Mouse (Mus musculus) embryonic stem cell, embryonic (primary cell): Measurements from ENCODE around the gene Immp2l.

Source experiments
- CTCF ChIA-PET, 4 experiments: fragments of 300-600 bp in 2 of 4; fragments of 350-600 bp in 2 of 4; sonication (Branson Sonifier 250); formaldehyde crosslinking; loops; one replicate each; lab custom pipeline; 2022; ENCODE audit warnings: inconsistent platforms in 2 of 4; lab: Charles Lee
- POLR2A ChIA-PET, 4 experiments: fragments of 300-600 bp in 2 of 4; fragments of 350-600 bp in 2 of 4; sonication (Branson Sonifier 250); formaldehyde crosslinking; loops; one replicate each; lab custom pipeline; 2022; ENCODE audit warnings: antibody characterized with exemption in 4 of 4, inconsistent platforms in 1 of 4; lab: Charles Lee

Gene Immp2l

DNA sequence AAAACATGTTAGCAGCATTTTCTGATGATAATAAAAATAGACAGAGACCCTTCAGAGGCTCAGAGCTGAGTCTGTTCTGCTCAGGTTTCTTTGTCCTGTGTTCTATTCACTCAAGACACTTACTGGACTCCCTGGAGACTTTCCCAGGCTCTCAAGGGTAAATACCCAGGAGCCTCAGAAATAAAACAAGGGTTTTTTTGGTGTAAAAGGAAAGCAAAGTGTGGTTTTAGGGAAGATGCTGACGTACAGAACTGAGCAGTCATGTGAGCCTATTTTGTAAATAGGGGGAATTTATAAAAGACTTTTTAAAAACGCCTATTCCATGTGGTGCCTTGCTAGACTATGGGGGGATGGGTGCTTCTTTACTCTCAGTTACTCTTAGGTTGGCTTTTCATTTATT, 502.8 kb downstream of the Immp2l start:
- ChIA-PET POLR2A (interaction anchor here in 1 of 4 experiments (0.8 kb wide), 1 partner anchor 271 kb away, joined by 3 read pairs; no protein-coding TSS in a partner anchor), CTCF (no interaction called here)

DNA sequence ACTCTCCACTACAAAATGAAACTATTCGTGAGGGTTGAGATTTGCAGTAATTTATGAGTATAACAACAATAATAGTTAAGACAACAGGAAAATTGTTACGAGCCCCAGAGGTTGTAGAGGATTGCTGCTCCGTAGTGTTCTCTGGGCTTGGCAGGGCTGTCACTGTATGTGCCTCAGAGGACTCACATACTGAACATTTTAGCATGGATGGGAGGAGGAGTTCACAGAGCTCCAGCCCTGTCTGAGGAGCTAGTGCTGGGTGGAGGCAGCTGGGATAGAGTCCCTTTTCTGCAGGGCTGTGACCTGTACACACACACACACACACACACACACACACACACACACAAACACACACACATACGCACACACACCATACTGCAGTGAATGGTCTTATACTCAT, 504.5 kb downstream of the Immp2l start:
- ChIA-PET CTCF (no interaction called here), POLR2A (no interaction called here)

DNA sequence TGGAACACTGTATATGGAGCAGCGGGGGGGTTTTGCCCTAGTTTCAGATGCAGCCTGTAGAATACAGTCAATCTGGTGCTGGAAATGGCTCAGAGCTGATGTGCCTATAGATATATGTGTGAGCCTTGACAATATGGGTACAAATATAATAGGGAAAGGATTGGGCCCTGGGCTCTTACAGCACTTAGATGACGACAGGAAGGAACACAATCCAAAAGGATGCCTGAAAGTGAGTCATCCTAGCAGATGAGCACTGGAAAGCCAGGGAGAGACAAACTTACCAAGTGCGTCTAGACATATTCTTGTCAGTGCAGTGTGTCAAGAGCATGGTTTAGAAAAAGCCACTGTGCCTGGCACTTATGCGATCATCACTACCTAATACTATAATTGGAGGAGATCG, 516.1 kb downstream of the Immp2l start:
- POLR2A ChIA-PET: no interaction called here
- CTCF ChIA-PET: no interaction called here

DNA sequence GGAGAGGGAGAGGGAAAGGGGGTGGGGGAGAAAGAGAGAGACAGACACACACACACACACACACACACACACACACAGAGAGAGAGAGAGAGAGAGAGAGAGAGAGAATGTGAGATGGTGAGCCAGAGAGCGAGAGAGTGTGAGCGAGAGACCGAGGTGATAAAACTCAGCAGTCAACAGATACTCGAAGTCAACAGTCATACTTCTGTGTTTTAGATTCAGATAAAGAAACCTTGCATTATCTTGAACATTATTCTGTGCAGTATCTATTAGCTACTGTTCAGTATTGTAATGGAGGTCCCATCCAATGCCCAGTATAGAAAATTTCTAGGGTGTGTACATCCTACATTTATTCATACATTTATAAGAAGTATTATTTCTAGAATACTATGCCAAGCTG, 527.7 kb downstream of the Immp2l start:
- ChIA-PET CTCF (no interaction called here), POLR2A (no interaction called here)

DNA sequence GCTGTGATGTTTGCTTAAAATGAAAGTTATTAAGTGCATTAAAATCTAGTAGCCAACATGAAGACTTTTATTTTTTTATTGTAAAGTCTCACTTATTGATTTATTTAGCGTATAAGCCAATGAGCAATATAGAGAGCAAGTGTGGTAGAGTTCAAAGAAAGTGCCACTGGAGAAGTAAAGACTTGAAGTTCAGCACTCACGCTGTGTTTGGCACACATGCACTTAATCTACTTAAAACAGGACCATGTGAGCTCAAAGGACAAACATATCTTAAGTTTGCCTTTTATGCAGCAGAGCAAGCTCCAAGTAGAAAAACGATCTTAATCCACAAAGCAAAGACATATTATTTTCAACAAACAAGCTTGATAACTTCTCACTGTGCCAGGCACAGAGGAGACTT, 533.9 kb downstream of the Immp2l start:
- POLR2A ChIA-PET: interaction anchor here in 1 of 4 experiments (0.9 kb wide), 1 partner anchor 10 kb away, joined by 4 read pairs; no protein-coding TSS in a partner anchor
- CTCF ChIA-PET: no interaction called here

DNA sequence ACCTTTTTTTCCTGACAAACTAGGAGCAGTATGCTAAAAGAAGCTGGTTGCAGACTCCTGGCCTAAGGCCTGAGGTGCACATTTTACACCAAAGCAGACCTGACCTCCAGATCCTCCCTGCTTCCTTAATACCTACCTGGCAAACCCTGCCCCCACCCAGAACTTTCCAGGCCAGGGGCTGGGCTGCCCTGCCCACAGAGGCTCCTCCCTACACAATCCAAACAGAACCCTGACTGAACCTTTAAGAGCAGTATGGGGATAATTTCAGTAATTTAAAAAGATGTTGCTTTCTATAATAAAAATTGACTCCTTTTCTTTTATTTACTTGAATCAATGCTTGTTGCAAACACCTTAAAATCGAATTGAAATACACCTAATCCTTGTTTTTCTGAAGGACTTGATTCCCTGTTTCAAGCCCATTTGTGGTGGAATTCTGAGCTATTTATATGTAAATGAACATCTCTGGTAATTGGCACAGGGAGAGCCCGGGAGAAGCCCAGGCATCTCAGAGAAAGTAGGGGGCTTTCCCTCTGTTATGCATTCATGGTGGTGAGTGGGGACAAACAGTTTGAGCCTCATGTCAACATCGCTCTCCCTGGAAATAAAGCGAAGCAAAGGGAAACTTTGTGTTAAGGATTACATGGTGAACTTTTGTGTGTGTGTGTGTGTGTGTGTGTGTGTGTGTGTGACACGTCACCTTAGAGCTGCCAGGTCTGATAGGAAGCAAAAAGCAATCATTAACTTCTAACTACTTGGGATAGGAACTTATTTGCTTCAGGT, 535.3 kb downstream of the Immp2l start:
- POLR2A ChIA-PET: interaction anchor here in 1 of 4 experiments (0.6 to 1.0 kb wide), 2 partner anchors 52 to 55 kb away, joined by 3 read pairs; no protein-coding TSS in a partner anchor
- CTCF ChIA-PET: interaction anchor here in 1 of 4 experiments (0.6 kb wide), 1 partner anchor 1105 kb away, joined by 6 read pairs; no protein-coding TSS in a partner anchor

DNA sequence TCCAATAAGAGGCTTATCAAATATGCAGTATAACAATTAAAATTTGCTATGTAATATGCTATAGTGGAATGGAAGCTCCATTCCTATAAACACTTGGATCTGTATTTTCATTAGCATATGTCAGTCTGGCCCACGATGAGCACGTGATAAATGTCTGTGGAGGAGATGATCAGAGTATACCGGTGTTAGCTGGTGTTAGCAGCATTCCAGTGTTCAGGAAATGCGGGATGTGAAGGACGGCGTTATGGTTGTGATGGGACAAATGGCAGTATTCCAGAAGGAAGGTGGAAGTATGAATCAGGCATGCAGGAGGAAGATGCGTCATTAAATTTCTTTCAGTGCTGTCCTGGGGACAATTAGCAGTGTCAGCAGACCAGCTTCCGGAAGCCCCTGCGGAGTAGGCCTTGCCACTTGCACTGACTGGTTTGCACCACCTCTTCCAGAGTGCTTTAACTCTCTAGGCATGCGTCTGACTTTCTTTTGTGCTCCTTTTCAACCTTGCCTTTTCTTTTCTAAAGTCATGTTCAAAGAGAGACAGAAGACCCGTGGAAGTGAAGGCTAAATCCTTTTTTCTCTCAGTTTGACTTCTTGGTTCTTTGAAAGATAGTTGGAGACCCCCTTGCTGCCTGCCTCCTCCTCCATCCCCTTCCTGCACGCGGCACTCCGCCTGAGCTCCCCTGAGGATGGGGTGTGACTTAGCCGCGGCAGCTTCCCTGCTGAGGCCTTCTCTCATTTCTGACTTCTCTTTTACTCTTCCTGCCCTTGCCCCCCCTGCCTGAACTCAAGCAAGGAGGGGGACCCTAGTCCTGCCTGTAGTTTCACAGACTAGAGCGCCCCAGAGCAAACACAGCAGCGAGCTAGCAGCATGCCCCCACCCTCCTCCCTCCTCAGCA, 541.9 kb downstream of the Immp2l start:
- CTCF ChIA-PET: interaction anchor here in 1 of 4 experiments (0.7 kb wide), 1 partner anchor 592 kb away, joined by 3 read pairs; no protein-coding TSS in a partner anchor
- POLR2A ChIA-PET: interaction anchor here in 2 of 4 experiments (0.5 to 1.8 kb wide), 8 partner anchors 8 to 1360 kb away, joined by 3 to 8 read pairs (median 4); no protein-coding TSS in a partner anchor

DNA sequence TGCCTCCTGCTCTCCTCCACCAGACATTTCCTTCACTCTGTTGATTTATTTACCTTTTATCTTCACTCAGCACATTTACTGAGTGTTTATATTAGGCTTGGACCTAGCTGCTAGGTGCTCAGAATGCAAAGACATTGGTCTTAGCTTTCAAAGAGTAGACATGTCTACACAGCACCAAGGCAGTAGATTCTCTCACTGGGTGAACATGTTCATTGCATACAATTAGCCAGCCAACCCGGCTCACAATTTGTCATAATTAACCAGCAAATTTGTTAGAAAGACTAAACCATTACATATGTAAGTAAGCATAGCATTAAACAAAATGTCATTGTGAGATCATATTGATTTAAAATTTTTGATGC, 542.5 kb downstream of the Immp2l start:
- ChIA-PET POLR2A (interaction anchor here in 1 of 4 experiments (0.8 to 1.8 kb wide), 6 partner anchors 8 to 19 kb away, joined by 3 to 8 read pairs (median 4); no protein-coding TSS in a partner anchor), CTCF (no interaction called here)

DNA sequence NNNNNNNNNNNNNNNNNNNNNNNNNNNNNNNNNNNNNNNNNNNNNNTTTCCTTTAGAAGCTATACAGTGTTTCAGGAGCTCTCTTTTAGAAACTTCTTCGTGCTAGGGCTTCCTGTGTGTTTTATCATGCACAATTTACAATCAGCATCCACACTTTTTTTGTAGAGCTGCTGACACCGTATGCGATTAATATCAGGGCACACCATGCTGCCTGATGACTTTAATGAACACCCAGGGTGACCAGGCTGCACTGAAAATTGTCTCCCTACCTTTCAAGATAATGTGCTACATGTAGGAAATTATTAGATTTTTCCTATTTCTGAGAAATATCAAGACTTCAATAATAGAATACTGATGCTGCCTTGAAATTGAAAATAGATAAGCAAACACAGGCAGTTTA, 549.9 kb downstream of the Immp2l start:
- POLR2A ChIA-PET: interaction anchor here in 1 of 4 experiments (0.6 to 1.4 kb wide), 2 partner anchors 8 to 377 kb away, joined by 3 read pairs; no protein-coding TSS in a partner anchor
- CTCF ChIA-PET: no interaction called here

DNA sequence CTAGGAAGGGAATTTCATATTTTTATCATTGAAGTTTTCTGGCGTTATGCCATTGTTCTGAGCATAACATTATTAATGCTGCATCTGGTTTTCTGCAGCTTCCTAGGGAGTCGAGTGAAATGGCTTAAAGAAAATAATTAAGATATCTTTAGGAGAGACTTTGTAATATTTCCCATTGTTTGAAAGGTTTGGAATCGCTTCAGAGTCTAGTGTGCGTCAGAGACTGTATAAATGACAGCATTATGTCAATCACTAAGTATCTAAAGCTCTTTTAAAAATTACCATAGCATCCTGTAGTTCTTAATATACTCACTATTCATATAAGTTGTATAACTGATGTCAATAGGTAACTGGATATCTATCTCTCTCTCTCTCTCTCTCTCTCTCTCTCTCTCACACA, 551.3 kb downstream of the Immp2l start:
- CTCF ChIA-PET: no interaction called here
- POLR2A ChIA-PET: interaction anchor here in 1 of 4 experiments (0.6 kb wide), 1 partner anchor 905 kb away, joined by 6 read pairs; no protein-coding TSS in a partner anchor

DNA sequence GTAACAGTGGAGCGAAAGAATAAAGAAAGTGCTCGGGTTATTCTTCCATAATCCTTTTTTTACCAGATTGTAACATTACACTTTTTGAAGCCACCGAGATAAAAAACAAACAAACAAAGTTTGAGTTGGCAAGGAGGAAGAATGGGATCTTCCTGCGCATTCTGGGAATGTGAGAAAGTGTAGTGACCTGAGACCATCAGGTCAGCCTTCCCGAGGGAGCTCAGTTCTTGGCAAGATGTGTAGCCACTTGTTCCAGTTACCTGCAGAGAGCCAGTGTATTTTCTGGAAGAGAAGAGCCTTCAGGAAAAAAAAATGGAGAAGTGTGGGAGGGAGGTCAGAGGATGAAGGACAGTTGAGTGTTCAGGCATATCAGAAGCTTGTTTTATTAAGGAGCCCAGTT, 569.5 kb downstream of the Immp2l start:
- CTCF ChIA-PET: no interaction called here
- POLR2A ChIA-PET: interaction anchor here in 1 of 4 experiments (0.6 kb wide), 1 partner anchor 765 kb away, joined by 3 read pairs; no protein-coding TSS in a partner anchor

DNA sequence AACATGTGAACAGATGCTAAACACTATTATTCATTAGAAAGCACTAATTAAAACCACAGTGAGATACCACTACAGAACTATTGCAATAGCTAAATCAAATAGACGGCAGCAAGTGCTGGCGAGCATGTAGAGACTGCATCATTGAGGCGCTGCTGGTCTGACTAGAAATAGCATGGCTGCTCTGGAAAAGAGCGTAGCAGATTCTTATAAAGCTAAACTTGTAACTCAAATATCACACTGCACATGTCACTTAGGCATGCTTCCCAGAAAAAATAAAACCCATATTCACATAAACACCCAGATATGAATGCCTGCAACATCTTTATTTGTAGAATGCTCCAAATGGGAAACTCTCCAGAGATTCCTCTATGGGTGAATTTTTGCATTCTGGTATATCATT, 570.1 kb downstream of the Immp2l start:
- ChIA-PET POLR2A (interaction anchor here in 2 of 4 experiments (0.6 to 1.6 kb wide), 2 partner anchors 29 to 765 kb away, joined by 3 to 4 read pairs; no protein-coding TSS in a partner anchor), CTCF (no interaction called here)

DNA sequence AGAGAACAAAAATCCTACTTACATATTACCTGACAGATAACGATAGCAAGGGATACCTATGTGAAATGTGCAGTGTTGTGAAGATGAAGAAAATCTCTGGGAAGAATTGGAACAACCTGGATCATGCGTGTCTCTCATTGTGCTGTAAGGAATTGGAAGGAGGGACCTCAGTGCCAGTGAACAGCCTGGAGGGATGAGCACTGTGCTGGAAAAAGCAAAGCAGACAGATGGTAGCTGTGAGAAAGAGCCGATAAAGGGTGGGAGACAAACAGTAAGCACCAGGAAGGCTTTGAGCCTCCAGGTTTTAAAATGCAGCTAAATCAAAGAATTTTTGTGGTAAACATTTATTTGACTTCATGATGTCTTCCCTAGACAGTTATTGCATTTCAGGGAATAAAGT, 591.4 kb downstream of the Immp2l start:
- ChIA-PET POLR2A (no interaction called here), CTCF (no interaction called here)

DNA sequence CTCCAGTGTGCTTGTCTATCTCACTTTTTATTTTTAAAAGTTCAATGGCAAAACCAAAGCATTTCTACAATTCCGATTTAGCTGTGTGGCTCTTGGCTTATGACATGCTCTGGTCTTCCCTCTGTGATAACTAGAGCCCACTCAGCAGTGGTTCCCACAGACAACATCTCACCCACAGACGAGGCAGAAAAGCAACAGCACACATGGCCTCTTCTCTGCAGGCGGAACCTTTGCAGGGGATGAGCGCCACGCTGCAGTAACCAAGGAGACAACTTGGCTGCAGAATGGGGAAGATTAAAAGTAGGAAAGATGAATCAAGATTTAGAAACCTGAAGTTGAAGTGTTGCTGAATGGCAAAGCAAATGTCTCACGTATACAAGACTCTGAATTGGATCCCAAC, 597.5 kb downstream of the Immp2l start:
- POLR2A ChIA-PET: no interaction called here
- CTCF ChIA-PET: no interaction called here

DNA sequence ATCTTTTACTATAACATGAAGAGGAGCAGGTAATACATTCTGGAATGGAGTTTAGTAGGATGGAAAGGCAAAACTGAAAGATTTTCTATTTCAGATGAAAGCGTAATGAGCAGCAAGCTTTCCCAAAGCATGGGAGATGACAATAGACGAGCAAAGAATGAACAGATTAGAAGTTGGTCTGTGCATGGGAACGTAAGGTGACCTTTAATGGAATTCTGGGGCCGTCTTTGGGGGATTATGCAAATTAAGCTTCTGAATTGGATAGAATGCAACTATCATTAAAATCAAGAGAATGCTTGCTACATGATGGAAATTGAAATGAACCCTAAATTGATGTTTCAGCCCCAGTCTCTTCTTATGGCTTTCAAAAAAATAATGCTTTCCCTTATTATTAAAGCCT, 619.4 kb downstream of the Immp2l start:
- ChIA-PET CTCF (no interaction called here), POLR2A (no interaction called here)

DNA sequence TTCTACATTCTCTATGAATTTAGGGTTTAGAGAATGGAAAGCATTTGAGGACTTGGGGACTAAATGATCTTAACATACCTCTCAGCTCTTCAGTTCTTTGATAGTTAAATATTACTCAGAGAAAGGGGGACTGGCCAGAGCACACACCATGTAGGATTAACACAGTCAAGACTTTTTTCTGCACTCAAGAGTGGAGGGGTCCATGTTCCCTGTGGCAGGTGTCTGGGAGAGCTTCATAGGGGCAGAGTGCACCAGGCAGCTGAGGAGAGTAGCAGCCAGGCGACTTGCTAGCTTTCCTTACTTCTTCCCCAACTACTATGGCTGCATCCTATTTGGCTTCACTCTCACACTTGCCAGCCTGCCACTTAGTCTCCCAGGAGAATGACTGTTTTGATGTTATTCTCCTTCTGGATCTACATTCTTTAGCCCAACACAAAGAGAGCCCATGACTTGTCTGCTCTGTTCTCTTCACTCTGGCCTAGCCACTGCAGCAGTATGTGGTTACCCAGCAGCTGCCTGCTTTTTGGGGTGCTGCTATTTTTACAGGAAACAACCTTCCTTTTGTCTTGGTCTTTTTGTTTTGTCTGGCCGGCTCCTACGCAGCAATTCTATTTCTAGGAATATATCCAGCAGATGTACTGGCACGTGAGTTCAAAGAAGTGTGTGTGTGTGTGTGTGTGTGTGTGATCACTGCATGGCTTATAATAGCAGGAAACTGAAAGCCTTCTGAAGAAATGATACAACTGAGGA, 621.1 kb downstream of the Immp2l start:
- CTCF ChIA-PET: no interaction called here
- POLR2A ChIA-PET: no interaction called here

DNA sequence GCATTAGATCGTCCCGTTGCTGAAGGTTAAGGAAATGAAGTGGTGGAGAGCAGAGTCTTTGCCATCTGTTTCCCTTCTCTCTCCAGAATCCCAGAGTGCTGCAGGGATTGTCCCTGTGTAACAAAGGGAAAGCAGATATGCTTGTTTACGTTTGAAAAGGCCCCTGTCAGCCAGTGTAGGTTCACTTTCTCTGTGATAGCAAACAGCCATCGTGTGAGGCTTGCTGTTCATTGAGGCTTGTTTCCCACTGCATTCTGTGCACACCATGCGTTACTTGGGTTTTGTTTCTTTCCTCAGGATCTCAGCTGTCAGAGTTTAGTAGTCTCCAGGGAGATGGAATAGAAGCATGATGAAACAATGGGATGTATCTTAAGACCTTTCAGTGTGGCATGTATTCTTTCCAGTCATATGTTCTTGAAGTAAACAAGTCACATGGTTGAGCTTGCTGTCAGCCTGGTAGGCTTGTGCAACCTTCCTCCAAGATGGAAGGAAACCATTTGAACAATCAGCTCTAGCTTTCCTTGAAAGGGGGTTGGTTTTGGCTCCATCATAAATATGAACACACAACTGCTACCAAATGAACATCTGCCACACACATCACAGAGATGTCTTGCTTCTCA, 623.2 kb downstream of the Immp2l start:
- CTCF ChIA-PET: no interaction called here

DNA sequence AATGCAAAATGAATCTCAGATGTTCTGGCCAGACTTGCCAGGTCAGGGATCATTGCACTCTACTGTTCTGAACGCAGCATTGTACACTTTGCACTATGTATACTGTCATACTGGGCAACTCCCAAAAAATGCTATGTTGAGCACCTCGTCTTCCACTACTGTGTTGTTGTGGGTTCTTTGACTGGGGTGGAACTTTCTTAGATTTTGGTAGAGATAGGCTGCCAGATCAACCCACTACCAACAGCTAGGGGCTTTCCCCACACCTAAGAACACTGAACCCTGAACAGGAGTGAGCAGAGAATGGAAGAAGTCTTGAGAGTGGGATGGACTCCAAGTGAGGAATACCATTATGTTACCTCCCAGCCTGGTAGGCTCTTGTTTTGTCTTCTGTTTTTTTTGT, 623.8 kb downstream of the Immp2l start:
- ChIA-PET CTCF (interaction anchor here in 1 of 4 experiments (0.6 kb wide), 1 partner anchor 20 kb away, joined by 3 read pairs; no protein-coding TSS in a partner anchor), POLR2A (no interaction called here)

More for the DNA sequence above, 623.2 kb downstream of the Immp2l start:
- POLR2A ChIA-PET: no interaction called here
